Mouse (Mus musculus) urinary bladder, postnatal 4 days (tissue): ENCODE data around the gene Acsbg1.
A peak's percentile ranks its signal among the peaks of the same experiment; 100 is the strongest.
"Not testable (repeated sequence)": the region's sequence is repeated elsewhere in the genome, so short reads cannot be mapped to it uniquely, and the experiment has no call there.

ENCODE experiments used
- DNase-seq, 2 experiments: peaks; one replicate each; pipeline ENCODE4 v3.0.0; 2021 to 2022; ENCODE audit warnings: low spot score in 2 of 2

Gene Acsbg1

DNA sequence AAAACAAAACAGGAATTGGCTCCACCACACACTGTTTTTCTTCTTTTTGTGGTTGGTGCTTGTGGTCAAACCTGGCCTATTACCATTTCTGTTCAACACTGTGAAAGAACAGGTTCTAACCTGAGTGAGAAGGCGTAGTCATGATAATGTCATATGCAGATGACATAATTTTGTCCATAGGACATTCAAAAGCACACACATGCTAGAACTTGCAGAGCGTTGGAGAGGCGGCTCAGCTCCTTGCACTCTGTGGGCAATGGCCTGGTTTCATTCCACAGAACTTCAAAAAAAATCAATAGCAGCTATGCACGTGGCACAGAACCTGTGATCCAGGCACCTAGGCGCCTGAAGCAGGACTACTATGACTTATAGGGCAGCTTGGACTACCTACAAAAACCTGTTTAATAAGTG is 48.9 kb downstream of the Acsbg1 start:
- DNase-seq: no peak

DNA sequence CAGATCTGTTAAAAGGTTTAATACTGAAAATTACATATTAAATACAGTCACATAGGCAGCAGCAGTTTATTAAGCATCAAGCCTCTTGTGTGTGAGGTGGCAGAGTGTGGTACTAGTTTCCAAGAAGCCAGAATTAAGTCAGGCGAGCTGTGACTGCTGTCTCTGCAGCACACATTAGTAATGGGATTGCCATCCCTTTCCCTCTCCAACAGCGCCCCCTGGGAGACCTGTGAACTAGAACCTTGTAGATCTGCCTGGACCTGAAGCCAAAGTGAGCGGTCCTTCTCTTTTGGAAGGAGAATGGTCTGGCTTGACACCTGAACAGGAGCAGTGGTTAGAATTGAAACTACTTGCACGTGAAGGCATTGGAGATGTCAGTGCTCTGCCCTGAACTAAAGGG is 56.8 kb downstream of the Acsbg1 start:
- peak in 1 of 2 experiments; percentile 78 for DNase-seq

DNA sequence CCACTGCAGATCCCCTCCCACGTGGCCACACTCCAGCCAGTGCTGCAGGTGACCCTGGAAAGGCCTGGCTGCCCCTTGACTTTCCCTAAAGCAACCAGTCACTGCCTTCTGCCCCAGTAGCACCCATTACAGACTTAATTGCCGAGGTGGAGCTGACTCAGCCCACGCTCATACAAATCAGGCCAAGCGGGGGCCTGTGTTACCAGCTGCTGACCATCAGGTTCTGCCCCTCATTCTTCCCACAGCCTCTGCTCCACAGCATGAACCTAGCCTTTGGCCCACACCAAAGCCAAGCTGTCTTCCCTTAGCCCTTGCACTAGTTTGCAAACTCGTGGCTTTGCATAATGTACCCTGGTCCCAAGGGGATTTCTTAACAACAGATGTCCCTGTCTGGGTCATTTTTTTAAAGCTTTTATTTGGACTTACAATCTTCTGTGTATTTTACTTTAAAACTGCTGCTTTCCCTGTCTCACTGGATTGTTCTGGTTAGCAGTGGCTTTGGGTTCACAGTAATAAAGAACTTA is 57.5 kb downstream of the Acsbg1 start:
- no peak for DNase-seq

DNA sequence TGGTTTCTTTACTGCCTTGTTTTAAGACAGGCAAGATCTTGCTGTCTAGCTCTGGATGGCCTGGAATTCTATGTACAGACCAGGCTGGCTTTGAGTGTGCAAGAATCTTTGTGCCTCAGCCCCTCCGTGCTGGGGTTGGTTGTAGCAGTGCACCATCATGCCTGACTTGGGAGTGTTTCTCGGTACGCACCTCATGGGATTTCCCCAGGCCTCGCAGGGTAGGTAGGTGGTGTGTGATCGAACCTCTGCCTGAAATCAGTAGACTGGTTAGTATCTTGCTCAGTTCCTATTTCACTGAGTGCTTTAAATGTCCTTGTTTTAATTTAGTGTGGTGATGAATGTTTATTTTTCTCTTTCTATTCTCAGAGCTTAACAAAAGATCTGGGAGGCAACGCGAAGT is 58.8 kb downstream of the Acsbg1 start:
- no peak for DNase-seq

DNA sequence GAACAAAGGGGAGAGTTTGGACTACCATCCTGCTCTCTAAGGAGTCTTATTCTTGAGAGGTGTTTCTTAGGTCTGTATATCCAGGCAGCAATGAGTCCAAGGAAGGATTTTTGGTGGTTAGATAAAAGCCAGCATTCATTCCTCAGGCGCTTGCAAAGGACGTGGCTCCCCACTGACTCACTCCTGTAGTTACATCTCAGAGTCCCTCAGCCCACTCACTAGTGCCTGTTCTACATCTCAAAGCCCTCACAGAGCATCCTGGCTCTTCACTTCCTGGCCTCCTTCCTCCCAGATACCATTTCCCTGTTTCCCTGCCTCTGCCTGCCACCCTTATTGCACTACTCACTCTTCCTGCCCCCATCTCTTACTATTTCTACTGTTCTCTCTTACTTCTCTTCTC is 59.3 kb downstream of the Acsbg1 start:
- DNase-seq: no peak

DNA sequence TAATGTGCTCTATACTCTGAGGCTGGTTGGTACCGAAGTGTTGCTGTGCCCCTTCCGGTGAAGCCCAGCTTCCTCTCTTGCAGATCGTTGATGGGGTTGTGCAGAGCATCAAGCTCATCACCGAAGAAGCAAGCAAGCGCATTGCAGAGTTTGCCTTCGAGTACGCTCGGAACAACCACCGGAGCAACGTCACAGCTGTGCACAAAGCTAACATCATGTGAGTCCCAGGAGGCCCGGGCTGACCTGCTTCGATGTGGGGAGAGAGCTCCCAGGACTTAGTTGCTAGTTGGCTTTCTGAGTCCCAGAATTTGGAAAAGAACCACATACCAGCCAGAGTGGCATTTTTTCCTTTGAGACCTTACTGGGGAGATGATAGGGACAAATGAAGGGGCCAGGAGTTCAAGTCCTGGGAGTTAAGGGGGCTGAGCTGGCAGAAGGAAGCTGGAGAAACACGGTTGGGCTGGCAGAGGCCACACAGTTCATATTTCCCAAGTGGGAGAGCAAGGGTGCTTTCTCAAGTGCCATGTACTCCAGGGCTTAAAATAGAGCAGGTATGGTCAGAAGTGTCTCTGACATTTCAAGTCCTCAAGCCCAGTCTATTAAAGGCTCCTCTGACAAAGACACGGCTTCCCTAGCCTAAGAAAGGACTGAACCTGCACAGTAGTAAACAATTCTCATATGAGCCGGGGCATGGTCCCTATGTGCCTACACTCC is 64.8 kb downstream of the Acsbg1 start:
- DNase-seq: no peak

DNA sequence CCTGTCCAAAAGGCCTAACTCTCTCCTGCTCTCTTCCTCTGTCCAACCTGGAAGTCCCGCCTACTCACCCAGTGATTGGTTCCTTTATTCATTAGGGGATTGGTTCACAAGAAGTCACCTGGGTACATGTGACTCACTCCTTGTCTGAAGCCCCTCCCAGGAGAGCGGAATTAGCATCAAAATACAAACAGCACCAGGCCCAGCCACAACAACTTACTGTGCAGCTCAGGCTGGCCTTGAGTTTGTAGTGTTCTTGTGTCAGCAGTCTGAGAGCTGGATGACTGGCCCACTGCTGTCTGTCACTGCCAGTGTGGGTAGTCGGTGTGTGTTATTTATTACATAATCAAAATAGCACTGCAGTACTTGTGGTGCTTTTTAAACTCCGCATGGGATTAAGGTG is 68.0 kb downstream of the Acsbg1 start:
- DNase-seq: not testable (repeated sequence)

DNA sequence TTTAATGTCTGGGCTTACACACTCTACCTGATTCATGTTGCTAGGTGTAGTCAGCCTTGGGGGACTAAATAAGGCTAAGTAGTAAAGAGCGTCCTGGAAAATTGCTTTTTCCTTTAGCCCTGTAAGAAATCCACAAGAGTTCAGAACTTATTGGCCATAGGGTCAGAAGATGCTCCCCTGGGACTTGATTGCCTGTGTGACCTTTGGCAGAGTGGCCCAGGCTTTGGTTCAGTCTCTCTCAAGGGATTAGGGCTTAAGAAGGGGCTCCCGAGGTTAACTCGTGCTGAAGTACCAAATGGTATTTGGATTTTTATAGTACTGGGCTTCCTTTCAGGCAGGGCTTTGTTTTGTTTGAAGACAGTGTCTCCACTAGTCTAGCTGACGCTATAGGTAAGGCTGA is 73.8 kb downstream of the Acsbg1 start:
- DNase-seq: no peak

DNA sequence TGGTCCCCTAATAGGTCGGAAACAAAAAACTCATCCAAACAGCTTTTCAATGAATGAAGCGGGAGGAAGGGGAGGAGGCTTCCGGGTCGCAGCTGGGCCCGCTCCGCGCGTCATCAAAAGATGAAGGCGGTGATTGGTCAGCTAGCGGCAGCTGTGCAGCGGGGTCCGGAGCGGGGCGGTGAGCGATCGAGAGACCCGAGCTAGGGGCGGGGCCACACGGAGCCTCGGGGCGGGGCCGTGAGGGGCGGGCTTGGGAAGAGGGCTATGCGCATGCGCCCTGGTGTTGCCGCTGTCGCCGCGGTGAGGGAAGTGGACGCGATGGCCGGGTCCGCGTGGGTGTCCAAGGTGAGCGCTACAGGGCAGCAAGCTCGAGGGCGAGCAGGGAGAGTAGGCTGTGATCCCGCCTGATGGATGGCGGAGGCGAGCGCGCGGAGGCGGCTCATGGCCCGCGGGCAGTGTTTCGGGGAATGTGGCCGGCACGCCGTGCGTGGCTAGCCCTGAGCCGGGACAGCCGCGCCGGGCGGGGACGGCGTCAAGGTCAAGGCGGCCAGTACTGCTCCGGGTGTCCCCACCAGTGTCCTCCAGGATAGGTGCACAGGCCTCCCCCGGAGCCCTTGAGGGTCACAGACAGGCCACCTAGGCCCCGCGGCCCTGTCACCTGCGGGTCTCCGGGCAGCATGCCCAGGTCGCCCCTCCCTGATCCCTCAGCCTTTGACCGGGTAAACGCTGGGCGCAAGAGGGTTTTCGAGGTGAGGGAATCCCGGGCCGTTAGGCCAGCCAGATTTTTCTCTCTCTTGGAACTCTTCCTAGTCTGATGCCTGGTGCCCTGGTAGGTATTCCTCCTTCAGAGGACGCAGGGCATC is 75.2 kb downstream of the Acsbg1 start, which contains the start of gene Idh3a:
TSS of gene Idh3a (plus strand) at position 136 of the 863 bp plus-strand sequence.
- peak; percentile 97 to 99 for DNase-seq

DNA sequence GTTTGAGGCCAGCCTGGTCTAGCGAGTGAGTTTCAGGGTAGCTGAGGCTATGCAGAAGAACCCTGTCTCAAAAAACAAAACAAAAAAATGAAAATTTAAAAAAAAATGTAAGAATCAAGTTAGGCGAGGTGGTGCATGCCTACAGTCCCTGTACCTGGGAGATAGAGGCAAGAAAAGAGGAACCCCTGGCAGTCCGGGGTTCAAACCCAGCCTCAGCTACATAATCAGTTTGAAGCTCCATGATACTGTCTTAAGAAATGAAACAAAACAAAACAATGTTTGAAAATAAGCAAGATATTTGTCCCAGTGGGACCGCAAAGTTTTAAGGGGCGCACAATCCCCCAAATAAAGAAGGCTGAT is 75.9 kb downstream of the Acsbg1 start:
- no peak for DNase-seq

DNA sequence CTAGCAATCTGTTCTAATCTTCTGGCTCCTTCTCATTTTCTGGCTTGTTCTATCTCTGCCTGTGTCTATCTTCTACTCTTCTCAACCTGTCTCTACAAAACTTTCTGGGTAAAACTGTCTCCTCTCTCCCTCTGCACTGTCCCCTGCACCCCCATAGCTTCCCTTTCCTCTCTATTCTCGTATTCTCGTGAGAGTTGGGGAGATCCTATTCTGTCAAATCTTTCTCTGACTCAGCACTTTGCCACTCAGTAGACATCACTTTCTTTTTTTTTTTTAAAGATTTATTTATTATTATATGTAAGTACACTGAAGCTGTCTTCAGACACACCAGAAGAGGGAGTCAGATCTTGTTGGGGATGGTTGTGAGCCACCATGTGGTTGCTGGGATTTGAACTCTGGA is 77.5 kb downstream of the Acsbg1 start:
- not testable (repeated sequence) for DNase-seq

DNA sequence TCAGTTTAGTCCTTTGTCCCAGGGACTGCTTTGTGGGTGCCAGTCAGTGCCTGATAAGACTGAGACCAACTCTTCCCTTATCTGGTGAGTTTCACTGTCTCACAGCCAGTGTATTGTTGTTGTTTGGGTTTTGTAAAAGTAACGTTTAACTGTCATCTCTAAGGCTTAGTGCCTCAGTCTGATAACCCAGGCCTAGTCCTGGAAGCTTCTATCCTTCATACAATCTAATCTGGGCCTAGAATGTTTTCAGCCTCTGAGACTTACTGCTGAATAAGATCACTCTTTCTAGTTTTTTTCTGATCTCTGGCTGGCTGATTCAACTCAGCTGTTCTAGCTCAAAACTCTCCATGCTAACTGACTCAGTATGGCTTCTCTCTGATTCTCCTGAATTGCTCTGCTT is 78.0 kb downstream of the Acsbg1 start:
- DNase-seq: no peak

DNA sequence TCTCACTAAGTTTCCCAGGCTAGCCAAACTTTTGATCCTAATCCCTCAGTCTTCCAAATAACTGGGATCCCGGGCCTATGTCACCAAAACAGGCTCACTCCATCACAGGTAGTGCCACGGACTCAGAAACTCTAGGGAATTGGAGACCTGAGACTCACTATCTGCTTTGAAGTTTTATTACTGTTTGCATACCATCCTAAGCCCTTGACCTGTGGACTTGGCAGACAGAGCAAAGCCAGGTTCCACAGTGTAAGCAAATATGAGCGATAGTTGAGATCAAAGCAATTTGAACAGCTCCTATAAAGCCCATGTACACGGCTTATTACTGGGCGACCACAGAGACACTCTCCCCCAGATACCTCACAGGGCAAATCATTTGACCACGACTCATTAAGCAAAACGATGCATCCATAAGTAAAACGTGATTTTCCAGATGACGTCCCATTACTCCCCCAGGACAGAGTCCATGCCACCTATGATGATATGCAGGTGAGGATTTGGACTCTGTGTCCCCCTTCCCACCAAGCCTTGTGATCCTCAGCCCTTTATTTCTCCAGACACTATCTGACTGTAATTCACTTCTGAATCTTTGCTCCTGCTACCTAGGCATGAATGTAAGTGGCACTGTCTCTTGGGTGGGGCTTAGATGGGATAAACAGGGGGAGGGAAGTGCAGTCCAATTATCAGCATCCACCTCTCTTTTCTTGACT is 90.4 kb downstream of the Acsbg1 start:
- no peak for DNase-seq

DNA sequence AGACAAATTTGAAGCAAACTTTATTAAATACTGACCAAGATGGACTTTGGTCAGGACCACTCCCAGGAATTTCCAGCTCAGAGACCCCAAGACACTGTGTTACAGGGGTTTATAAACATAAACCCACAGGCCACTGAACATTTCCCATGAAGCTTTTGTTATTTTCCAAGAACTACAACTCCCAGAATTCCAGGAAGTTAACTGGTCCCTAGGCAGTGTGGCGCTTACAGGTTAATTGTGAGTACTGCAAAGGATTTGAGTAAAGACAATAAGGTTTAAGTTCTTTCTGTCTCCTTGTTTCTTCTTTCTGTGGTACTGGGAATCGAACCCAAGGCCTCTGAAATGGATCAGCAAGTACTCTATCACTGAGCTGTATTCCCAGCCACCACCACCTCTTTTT is 92.9 kb downstream of the Acsbg1 start:
- no peak for DNase-seq

DNA sequence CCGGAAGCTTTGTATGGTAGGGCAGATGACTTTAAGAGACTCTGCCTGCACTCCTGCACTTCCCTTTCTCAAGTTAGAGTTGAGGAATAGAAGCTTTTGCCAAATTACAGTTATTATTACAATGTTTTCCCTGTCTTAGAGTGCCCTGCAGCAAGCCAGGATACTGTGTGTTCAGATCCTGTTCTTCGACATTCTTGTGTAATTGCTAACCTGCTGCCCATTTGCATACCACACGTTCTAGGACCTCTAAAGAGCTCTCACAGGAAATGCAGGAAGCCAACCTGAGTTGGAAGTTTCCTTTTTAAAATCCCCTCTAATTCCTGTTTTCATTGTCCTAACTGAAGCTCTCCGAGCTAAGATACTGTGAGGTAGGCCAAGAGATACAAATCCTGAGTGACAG is 94.7 kb downstream of the Acsbg1 start:
- no peak for DNase-seq

DNA sequence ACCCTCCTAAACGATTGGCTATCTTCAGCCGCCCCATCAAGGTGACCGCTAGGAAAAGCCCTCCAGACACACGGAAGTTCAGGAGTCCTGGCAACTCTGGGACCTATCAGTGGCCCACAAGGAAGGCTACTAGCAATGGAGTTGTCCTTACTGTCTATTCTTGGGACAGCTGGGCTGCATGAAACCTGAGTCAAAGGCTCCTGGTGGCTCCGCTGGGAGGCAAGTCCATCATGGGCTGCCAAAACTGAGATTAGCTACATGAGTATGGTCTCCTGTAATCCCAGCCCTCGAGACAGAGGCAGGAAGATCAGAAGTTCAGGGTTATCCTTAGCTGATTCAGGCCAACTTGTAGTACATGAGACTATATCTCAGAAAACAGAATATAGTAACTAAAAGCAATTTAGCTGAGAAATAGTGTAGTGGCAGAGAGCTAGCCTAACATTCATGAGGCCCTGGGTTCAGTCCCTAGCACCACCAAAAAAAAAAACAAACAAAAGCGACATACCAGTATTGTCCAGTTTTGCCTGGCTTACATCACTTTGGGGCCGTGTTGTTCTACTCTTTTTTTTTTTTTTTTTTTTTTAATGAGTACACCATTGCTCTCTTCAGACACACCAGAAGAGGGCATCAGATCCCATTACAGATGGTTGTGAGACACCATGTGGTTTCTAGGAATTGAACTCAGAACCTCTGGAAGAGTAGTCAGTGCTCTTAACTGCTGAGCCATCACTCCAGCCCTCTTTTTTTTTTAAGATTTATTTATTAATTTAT is 100.7 kb downstream of the Acsbg1 start:
- DNase-seq: no peak

DNA sequence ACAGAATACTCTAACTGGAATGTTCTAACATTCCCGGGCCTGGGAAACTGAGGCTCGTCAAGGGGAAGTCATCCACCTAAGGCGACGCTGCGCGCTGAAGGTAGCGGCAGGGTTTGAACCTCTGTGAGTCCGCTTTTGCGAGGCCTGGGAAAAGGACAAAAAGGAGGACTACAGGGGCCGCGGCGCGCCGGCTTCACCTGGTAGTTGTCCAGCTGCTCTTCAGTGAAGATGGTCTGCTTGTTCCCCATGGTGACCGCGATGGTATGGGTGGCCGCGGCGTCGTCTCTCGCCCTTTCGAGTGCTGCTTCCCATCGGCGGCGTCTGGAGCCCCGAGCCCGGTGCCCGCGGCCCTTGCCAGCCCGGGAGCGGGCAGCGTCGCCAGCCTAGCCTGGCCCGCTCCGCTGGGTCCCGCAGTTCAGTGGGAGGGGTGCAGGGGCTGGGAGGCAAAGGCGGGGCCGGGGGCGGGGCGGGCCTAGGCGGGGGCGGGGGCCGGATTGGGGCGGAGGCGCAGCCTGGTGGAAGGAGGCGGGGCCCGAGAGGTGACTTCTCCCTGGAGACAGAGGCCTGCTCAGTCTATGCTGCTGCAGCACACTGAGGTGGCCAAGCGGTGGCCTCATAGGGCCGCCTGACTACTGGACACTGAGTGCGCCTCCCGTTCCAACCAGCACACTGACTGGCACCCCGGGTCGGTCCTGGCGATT is 101.7 kb downstream of the Acsbg1 start, which contains the start of gene Cib2:
TSS of gene Cib2 (minus strand) at position 448 of the 701 bp plus-strand sequence.
- peak; percentile 71 to 80 for DNase-seq

DNA sequence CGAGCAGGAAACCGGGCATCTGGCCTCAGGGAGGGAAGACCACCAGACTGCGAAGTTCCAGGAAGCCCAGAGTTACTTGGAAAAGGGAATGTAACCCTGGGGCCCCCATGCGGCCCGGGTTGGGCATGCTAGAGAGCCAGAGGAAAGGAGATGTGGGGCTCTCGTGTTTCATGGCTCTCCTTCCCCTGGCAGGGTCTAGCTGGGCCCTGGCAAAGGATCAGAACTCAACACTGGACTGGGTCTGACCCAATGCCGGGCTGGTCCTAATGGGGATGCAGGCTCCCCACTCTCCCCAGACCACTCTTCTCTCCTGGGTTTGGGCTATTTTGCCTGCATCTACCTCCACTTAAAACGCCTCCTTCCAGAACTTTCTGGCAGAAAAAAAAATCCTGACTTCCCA is 102.9 kb downstream of the Acsbg1 start:
- no peak for DNase-seq

DNA sequence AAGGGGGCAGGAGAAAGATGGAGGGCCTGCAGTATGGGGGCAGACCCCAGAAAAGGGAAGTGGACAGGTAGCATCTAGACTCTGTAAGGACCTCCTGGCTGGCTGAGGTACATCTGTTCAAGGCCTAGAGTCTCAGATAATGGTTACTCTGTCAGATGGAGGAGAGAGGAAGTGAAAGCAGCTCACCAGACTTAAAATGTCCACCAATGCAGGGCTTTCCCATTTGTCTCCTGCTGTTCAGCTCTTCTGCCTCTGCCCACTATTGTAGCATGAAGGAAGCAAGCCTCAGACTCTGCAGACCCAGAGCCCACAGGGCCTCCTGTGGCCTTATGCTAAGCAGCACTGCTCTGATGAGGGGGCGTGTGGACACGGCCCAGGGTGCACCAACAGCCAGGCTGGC is 106.6 kb downstream of the Acsbg1 start:
- no peak for DNase-seq
